Mouse (Mus musculus) liver, embryonic 11.5 days (tissue): ENCODE measurements around the gene Cacna1d. TPM values are rescaled to one million over a fixed set of nuclear protein-coding genes. Genes with fewer than 3 reads are reported as not detected.

Experiments used
- ATAC-seq: fragments of 200-750 bp; cut with Nextera tagmentation; replicated peaks from 2 replicates; pipeline ENCODE4 v1.8.0; 2017; ENCODE audit warnings: moderate number of reproducible peaks, mild to moderate bottlenecking, moderate TSS enrichment, moderate library complexity; ENCODE audit not compliant: low FRiP score
- DNase-seq: peaks from one replicate; pipeline ENCODE4 v3.0.0-alpha.2; 2017; ENCODE audit warnings: low spot score
- H3K27ac ChIP-seq: fragments of 300-500 bp; sonication (generic); 2 replicates; pipeline ENCODE4 v1.5.1; 2014; ENCODE audit warnings: mild to moderate bottlenecking, low read depth, low read length, control low read depth
- H3K27me3 ChIP-seq: fragments of 300-500 bp; sonication (generic); replicated peaks from 2 replicates; pipeline ENCODE4 v1.6.1; 2014; ENCODE audit warnings: low read length, mixed read lengths; ENCODE audit not compliant: control insufficient read depth, insufficient read depth
- H3K36me3 ChIP-seq: fragments of 300-500 bp; sonication (generic); 2 replicates; pipeline ENCODE4 v1.6.1; 2014; ENCODE audit warnings: mild to moderate bottlenecking, low read length, moderate library complexity, mixed read lengths; ENCODE audit not compliant: control insufficient read depth, insufficient read depth
- H3K4me1 ChIP-seq: fragments of 300-500 bp; sonication (generic); replicated peaks from 2 replicates; pipeline ENCODE4 v1.6.1; 2014; ENCODE audit warnings: low read length, mixed read lengths; ENCODE audit not compliant: control insufficient read depth, insufficient read depth
- H3K4me2 ChIP-seq: fragments of 300-500 bp; sonication (generic); 2 replicates; pipeline ENCODE4 v1.6.1; 2014; ENCODE audit warnings: mild to moderate bottlenecking, control low read depth, moderate library complexity
- H3K4me3 ChIP-seq: fragments of 300-500 bp; sonication (generic); 2 replicates; pipeline ENCODE4 v1.5.1; 2014; ENCODE audit warnings: low read depth, low read length, control low read depth
- H3K9ac ChIP-seq: fragments of 300-500 bp; sonication (generic); 2 replicates; pipeline ENCODE4 v1.6.1; 2014; ENCODE audit warnings: low read depth, low read length, control low read depth
- H3K9me3 ChIP-seq: fragments of 300-500 bp; sonication (generic); 2 replicates; pipeline ENCODE4 v1.6.1; 2016; ENCODE audit warnings: low read length, inconsistent platforms, mixed read lengths; ENCODE audit not compliant: control insufficient read depth
- WGBS: fragments of 180-500 bp; shearing (Covaris S2); extraction: QIAGEN DNeasy Blood & Tissue Kit; methylation state at CpG from one replicate; pipeline ENCODE4 v1.1.7; 2014; 5-methylcytosine and 5-hydroxymethylcytosine counted together
- polyA plus RNA-seq: library from polyadenylated mRNA; unstranded; fragments of >200 nt; fragmentation: Nextera tagmentation; extraction: Ambion mirVana; gene quantifications from 2 replicates; pipeline ENCODE4 v1.2.1, GENCODE M21; 2014

Cacna1d gene
- polyA plus RNA-seq, 1 experiment from 2014 or later, result 1.2 TPM

- no peak overlapping the region for H3K4me2 ChIP-seq
- H3K4me1 ChIP-seq, result no peaks in the 10 kb centered on the region
- no peak overlapping the region for H3K9ac ChIP-seq
- H3K9me3 ChIP-seq, result no peaks in the 10 kb centered on the region
- H3K36me3 ChIP-seq, result no peaks in the 10 kb centered on the region
- DNase-seq (no peak), ATAC-seq (no peak)
- WGBS, result 91% methylated on average over 6 of the region's 6 CpGs
- no peak overlapping the region for H3K4me3 ChIP-seq
- H3K27me3 ChIP-seq, result no peaks in the 10 kb centered on the region
- no peak overlapping the region for H3K27ac ChIP-seq
Observed at GRCm38 (mm10) chr14:30018846-30019245, 472.4 kb downstream of the Cacna1d start.

- Histone ChIP-seq H3K9me3 (no peaks in the 10 kb centered on the region), H3K27ac (no peak overlapping the region), H3K27me3 (no peaks in the 10 kb centered on the region), H3K9ac (no peak overlapping the region), H3K4me1 (no peaks in the 10 kb centered on the region), H3K4me2 (no peak overlapping the region), H3K4me3 (no peak overlapping the region), H3K36me3 (no peaks in the 10 kb centered on the region)
- DNase-seq (no peak), ATAC-seq (no peak)
- WGBS, result 92% methylated on average over 4 of the region's 4 CpGs
Observed at GRCm38 (mm10) chr14:30018463-30018801, 472.8 kb downstream of the Cacna1d start.

GRCm38 (mm10) chr14:30017794-30018462, 473.3 kb downstream of the Cacna1d start:
- DNase-seq, result no peak
- no peak overlapping the region for H3K9ac ChIP-seq
- H3K9me3 ChIP-seq, result no peaks in the 10 kb centered on the region
- no peaks in the 10 kb centered on the region for H3K36me3 ChIP-seq
- no peak overlapping the region for H3K27ac ChIP-seq
- no peak overlapping the region for H3K4me3 ChIP-seq
- 81% methylated on average over 8 of the region's 8 CpGs for WGBS
- no peak overlapping the region for H3K4me2 ChIP-seq
- H3K4me1 ChIP-seq, result no peaks in the 10 kb centered on the region
- H3K27me3 ChIP-seq, result no peaks in the 10 kb centered on the region
- no peak for ATAC-seq

- no peaks in the 10 kb centered on the region for H3K4me1 ChIP-seq
- no peaks in the 10 kb centered on the region for H3K27me3 ChIP-seq
- DNase-seq (no peak), ATAC-seq (no peak)
- 79% methylated on average over 5 of the region's 5 CpGs for WGBS
- H3K9ac ChIP-seq, result no peak overlapping the region
- H3K4me2 ChIP-seq, result no peak overlapping the region
- no peaks in the 10 kb centered on the region for H3K36me3 ChIP-seq
- H3K9me3 ChIP-seq, result no peaks in the 10 kb centered on the region
- no peak overlapping the region for H3K4me3 ChIP-seq
- H3K27ac ChIP-seq, result no peak overlapping the region
Observed at GRCm38 (mm10) chr14:30016666-30017065, 474.6 kb downstream of the Cacna1d start.

GRCm38 (mm10) chr14:30015008-30015407, 476.2 kb downstream of the Cacna1d start:
- Histone ChIP-seq H3K27me3 (0 out of 2 replicates have a peak, but pooled peaks cover 3% of the 10 kb centered on the region), H3K4me3 (no peak overlapping the region), H3K4me2 (no peak overlapping the region), H3K36me3 (no peaks in the 10 kb centered on the region), H3K4me1 (no peaks in the 10 kb centered on the region), H3K9ac (no peak overlapping the region), H3K27ac (no peak overlapping the region), H3K9me3 (no peaks in the 10 kb centered on the region)
- DNase-seq (no peak), ATAC-seq (no peak)
- 68% methylated on average over 1 of the region's 1 CpGs for WGBS

- 71% methylated on average over 10 of the region's 10 CpGs for WGBS
- Histone ChIP-seq H3K9ac (no peak overlapping the region), H3K4me2 (no peak overlapping the region), H3K27ac (no peak overlapping the region), H3K4me3 (no peak overlapping the region), H3K9me3 (no peaks in the 10 kb centered on the region), H3K27me3 (peaks cover 6% of the 10 kb centered on the region), H3K36me3 (no peaks in the 10 kb centered on the region), H3K4me1 (no peaks in the 10 kb centered on the region)
- ATAC-seq, result no peak
- DNase-seq, result no peak
Observed at GRCm38 (mm10) chr14:30014487-30014886, 476.8 kb downstream of the Cacna1d start.

GRCm38 (mm10) chr14:30011886-30012560, 479.2 kb downstream of the Cacna1d start:
- H3K4me2 ChIP-seq, result no peak overlapping the region
- H3K4me1 ChIP-seq, result no peaks in the 10 kb centered on the region; the same call in 1 of the 2 replicates
- WGBS, result 84% methylated on average over 10 of the region's 10 CpGs
- no peak overlapping the region for H3K9ac ChIP-seq
- no peaks in the 10 kb centered on the region for H3K36me3 ChIP-seq
- peaks cover 25% of the 10 kb centered on the region for H3K27me3 ChIP-seq
- H3K4me3 ChIP-seq, result no peak overlapping the region
- DNase-seq (no peak), ATAC-seq (no peak)
- H3K27ac ChIP-seq, result no peak overlapping the region
- no peaks in the 10 kb centered on the region for H3K9me3 ChIP-seq

- H3K9me3 ChIP-seq, result no peaks in the 10 kb centered on the region
- no peak overlapping the region for H3K9ac ChIP-seq
- H3K27ac ChIP-seq, result no peak overlapping the region
- ATAC-seq (no peak), DNase-seq (no peak)
- H3K36me3 ChIP-seq, result no peaks in the 10 kb centered on the region
- no peaks in the 10 kb centered on the region; the same call in 1 of the 2 replicates for H3K4me1 ChIP-seq
- WGBS, result 77% methylated on average over 10 of the region's 10 CpGs
- no peak overlapping the region for H3K4me3 ChIP-seq
- H3K4me2 ChIP-seq, result no peak overlapping the region
- H3K27me3 ChIP-seq, result peaks cover 25% of the 10 kb centered on the region
Observed at GRCm38 (mm10) chr14:30009864-30010560, 481.2 kb downstream of the Cacna1d start.
